Mouse (Mus musculus): ENCODE measurements around the gene Epb41l4b.

Gene Epb41l4b

GRCm38 (mm10) chr4:57010425-57010824 is 132.8 kb downstream of the Epb41l4b start:
- DNase-seq = no peak

- no peak for DNase-seq
Observed at GRCm38 (mm10) chr4:57007717-57008116, 135.5 kb downstream of the Epb41l4b start.

GRCm38 (mm10) chr4:57005011-57005410 is 138.2 kb downstream of the Epb41l4b start:
- DNase-seq = no peak

GRCm38 (mm10) chr4:57003886-57004285 is 139.4 kb downstream of the Epb41l4b start:
- no peak for DNase-seq

- no peak for DNase-seq
Observed at GRCm38 (mm10) chr4:57002751-57003150, 140.5 kb downstream of the Epb41l4b start.

GRCm38 (mm10) chr4:57001437-57001836 is 141.8 kb downstream of the Epb41l4b start:
- DNase-seq = no peak

GRCm38 (mm10) chr4:56993331-56993730 is 149.9 kb downstream of the Epb41l4b start:
- peak; percentile 30 for DNase-seq

GRCm38 (mm10) chr4:56991951-56992350 is 151.3 kb downstream of the Epb41l4b start:
- no peak for DNase-seq

- DNase-seq = no peak
Observed at GRCm38 (mm10) chr4:56990215-56990584, 153.0 kb downstream of the Epb41l4b start, which contains the start of gene Frrs1l. Gene Frrs1l, minus strand, starts transcription at chr4:56990391.

GRCm38 (mm10) chr4:56989431-56990214 is 153.6 kb downstream of the Epb41l4b start:
- no peak for DNase-seq

GRCm38 (mm10) chr4:56965586-56966179 is 177.6 kb downstream of the Epb41l4b start:
- no peak for DNase-seq

- no peak for DNase-seq
Observed at GRCm38 (mm10) chr4:56963687-56964086, 179.6 kb downstream of the Epb41l4b start.

- no peak for DNase-seq
Observed at GRCm38 (mm10) chr4:56961320-56961925, 181.8 kb downstream of the Epb41l4b start.

- DNase-seq = no peak
Observed at GRCm38 (mm10) chr4:56957518-56957917, 185.7 kb downstream of the Epb41l4b start.

- no peak for DNase-seq
Observed at GRCm38 (mm10) chr4:56953235-56953634, 190.0 kb downstream of the Epb41l4b start.

GRCm38 (mm10) chr4:56951701-56952100 is 191.5 kb downstream of the Epb41l4b start:
- DNase-seq = no peak

- DNase-seq = peak; percentile 25
Observed at GRCm38 (mm10) chr4:56949494-56949893, 193.7 kb downstream of the Epb41l4b start.

- DNase-seq = peak; percentile 93
Observed at GRCm38 (mm10) chr4:56946641-56947640, 196.3 kb downstream of the Epb41l4b start, which contains the start of gene Tmem245. Gene Tmem245, minus strand, starts transcription at chr4:56947437.

- no peak for DNase-seq
Observed at GRCm38 (mm10) chr4:56946180-56946579, 197.1 kb downstream of the Epb41l4b start.

GRCm38 (mm10) chr4:56944286-56944685 is 199.0 kb downstream of the Epb41l4b start:
- no peak for DNase-seq

GRCm38 (mm10) chr4:56943258-56943657 is 200.0 kb downstream of the Epb41l4b start:
- DNase-seq = no peak

GRCm38 (mm10) chr4:56942567-56942966 is 200.7 kb downstream of the Epb41l4b start:
- no peak for DNase-seq
